Mouse (Mus musculus) A20 (cell line): ENCODE measurements around the gene Cenpf.
A peak's percentile ranks its signal among the peaks of the same experiment; 100 is the strongest.

Experiments
- DNase-seq: peaks from one replicate; pipeline ENCODE4 v3.0.0-alpha.2; 2011; ENCODE audit warnings: low read depth, low spot score

Cenpf gene

GRCm38 (mm10) chr1:189687654-189688387, at the start of gene Cenpf:
Gene Cenpf, minus strand, starts transcription at chr1:189688086.
- DNase-seq, result peak; percentile 99

GRCm38 (mm10) chr1:189732156-189732555, 44.3 kb upstream of the Cenpf start:
- no peak for DNase-seq

GRCm38 (mm10) chr1:189731697-189732096, 43.8 kb upstream of the Cenpf start:
- DNase-seq, result no peak

DNA sequence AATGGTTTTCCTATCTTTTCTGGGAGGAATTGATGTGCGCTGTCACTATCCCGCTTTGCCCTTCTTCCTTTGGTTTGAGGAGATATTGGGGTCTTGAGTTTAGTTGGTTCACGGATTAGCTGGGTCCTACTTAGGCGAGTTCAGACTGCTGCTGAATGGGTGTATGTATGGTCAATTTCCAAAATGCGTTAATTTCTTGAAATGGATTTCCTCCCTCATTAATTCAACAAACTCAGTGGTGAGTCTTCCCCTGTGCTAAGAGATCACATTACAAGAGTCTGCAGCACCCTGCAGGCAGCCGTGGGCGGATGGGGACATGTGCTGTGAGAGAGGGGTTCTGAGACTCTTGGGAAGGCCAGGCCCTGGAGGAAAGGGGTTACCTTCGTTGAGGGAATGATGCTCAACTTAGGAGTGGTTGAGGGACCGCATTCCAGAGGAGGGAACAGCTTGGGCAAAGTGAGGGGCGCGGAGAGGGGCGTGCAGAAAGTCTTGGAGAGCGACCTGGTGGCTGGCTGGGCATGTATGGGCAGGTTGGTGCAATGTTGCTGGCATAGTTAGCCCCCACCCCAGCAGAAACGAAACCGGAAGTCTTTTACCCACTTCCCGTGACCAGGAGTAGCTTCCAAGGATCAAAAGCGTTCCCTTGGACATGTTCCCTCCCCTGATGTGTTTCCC, 41.4 kb upstream of the Cenpf start:
- no peak for DNase-seq

DNA sequence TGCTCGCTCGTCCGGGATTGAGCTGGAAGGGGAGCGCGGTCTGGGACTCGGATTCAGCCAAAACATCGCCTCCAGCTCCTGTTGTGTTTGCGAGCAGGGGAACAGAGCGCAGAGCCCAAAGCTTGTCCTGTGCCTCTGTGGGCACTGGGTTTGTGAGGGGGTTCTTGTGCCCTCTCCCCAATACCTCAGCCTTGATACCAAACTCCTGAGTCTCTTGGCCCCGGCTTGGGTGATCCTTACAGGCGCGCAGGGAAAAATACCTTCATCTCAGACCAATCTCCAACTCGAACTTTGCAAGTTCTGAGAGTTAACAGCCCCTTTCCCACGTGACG, 40.9 kb upstream of the Cenpf start:
- no peak for DNase-seq

GRCm38 (mm10) chr1:189727884-189728783, 40.2 kb upstream of the Cenpf start, which contains the start of gene Ptpn14:
Gene Ptpn14, plus strand, starts transcription at chr1:189728268.
- DNase-seq, result peak; percentile 32

DNA sequence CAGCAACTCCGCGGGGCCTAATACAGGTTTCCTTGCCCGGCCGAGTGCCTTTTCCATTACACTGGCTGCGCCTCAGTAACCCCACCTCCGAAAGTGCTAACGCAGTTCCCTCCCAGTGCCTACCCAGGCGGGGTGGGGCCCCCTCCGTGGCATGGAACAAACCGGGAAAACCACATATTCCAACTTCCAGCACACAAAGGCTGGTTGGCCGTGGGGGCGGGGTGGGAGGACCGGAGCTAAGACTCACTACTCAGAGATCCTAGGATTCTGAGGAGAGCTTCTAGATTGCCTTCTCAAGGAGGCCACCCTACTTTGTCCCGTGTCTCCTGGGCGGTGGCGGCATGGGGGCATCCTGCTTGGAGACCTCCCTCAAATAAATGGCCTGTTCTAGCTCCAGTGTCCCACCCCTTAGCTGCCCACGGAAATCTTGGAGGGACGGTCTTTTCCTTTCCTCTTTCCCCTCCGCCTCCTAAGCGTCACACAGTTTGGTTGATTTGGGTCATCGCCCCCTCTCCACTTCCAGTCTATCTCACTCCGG, 39.5 kb upstream of the Cenpf start:
- no peak for DNase-seq

- DNase-seq, result peak; percentile 67
Observed at GRCm38 (mm10) chr1:189726121-189726520, 38.2 kb upstream of the Cenpf start.

DNA sequence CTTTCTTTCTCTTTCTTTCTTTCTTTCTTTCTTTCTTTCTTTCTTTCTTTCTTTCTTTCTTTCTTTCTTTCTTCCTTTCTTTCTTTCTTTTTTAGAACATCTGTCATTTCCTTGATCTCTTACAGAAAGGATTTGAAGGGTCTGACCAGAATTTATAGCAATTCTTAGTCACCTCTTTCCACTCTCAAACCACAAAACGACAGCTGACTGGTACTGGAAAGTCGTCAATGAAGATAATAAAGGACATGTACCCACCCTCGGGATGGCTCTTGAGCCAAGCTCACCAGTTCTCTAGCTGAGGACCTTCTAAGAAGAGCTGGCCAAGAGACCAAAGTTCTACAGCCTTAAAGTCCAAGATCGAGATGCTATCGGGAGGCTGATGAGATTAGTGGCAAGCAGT, 30.7 kb upstream of the Cenpf start:
- no peak for DNase-seq

GRCm38 (mm10) chr1:189717546-189717945, 29.7 kb upstream of the Cenpf start:
- no peak for DNase-seq

DNA sequence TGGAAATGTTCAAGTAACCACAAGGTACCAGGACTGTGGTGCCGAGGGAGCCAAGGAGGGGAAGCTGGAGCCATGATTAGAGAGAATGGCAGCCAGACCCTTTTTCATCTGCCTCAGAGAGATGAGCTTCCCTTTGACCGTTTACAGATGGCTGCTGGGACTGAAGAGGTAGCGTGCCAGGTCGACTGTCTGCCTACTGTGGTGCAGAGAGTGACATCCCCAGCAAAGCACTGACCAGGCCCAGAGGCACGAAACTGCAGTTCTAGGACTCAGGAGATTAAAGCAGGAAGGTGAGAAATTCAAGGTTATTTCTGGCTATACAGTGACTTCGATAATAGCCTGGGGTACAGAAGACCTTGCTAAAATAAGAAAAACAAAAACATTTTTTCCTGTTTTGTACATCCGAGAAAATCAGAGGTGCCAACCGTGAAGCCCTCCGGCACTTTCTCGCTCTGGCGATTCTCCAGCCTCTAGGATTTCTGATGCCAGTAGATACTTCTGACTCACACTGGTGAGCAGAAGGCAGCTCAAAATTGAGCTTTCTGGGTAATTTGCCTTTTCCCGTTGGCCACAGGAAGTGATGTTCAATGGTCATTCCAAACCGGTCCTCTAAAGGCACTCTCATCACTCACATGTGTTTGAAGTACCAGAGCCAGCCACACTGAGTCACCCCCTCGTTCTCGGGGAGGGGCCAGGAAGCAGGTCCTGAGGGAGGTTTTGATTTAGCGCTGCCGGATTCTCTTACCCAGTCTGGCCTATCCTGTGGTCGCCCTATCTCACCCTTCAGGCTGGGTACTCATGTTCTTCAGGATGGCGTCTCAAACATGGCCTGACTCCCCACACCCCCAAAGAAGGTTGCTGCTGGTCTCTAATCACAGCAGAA, 28.3 kb upstream of the Cenpf start:
- DNase-seq, result no peak

DNA sequence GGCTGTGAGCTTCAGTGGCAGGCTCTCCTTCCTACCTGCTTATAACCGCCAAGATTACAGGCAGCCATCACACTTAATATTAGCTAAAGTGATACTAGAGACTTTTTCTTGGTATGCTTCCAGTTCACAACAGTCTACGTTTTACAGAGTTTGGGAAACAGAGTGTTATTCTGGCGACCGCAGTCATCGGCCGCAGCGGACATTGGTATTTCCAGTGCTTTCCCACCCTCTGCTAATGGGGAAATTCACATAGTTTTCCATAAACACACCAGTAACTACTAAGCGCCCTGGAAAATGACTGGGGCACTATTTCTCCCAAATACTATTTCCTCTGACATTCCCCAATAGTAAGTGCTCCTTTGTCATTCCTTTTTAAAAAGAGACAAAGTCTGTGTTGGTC, 21.1 kb upstream of the Cenpf start:
- DNase-seq, result no peak

GRCm38 (mm10) chr1:189707419-189707818, 19.5 kb upstream of the Cenpf start:
- DNase-seq, result no peak

DNA sequence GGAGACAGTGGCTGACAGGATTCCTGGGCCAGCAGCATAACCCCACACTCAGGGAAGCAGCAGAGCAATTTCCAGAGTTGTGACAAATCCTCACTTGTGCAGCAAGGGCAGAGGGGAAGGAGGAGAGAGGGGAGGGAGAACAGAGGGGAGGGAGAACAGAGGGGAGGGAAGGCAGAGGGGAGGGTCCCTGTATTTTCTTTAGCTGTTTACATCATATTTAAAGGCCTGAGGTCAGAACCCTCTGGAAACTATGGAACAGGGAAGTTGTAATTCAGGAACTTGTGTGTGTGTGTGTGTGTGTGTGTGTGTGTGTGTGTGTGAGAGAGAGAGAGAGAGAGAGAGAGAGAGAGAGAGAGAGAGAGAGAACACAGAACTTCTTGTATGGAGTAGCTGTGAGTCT, 19.1 kb upstream of the Cenpf start:
- DNase-seq, result no peak

DNA sequence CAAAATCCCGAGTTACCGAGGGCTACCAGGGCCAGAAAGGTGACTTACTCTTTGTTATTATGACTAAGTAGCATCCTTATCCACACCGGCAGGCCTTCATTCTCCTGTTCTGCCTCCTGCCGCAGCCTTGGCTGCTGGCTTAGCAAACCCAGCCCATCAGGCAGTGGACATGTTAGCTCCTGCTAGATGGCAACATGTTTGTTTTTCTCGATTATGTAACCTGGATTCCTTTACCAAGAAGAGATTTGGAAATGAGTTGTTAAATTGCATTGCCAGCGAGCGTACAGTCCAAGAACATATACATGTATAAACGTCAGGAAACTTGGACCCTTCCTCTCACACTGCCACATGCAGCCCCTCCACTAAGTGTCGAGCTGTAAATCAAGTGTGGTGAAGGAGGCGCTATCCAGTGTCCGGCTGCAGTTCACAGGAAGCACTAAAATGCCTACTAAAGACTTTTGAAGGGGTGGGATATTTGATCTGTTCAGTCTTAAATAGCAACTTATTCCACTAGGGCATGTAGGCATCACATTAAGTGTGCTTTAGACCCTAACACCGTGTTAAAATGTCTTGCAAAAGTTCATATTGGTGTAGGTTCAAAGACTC, 18.3 kb upstream of the Cenpf start:
- no peak for DNase-seq

DNA sequence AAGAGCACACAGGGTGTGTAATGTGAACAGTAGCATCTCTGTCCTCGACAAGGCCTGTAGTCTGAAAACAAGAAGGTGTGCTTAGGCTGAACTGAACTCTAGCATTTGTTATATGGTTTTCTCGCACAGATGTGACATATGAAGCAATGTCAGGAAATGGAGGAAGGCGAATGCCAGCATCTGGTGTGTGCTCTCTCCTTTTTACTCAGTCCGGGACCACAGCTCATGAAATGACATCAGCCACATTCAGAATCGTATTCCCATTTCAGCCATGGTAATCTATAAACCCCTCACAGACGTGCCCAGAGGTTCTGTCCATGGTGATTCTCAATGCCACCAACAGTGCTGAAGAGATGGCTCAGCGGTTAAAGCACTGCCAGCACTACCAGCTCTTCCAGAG, 15.7 kb upstream of the Cenpf start:
- no peak for DNase-seq

DNA sequence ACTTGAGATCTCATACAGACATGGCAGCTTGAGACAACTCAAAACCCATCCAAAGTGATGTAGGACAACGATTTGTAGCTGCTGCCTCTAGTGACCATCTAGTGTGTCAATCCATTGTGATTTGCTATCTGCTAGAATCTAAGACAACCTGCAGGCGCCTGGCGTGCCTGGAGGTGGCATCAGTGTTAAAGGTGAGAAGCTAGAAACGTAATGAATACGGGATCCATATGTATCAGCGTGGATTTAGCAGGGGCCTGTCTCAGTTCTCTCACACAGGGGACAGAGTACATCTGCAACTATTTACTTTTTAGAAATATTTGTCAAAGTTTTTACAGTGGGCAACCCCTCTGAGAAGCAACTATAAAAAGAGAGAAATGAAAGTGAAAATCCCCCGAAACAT, 15.3 kb upstream of the Cenpf start:
- peak; percentile 80 for DNase-seq

DNA sequence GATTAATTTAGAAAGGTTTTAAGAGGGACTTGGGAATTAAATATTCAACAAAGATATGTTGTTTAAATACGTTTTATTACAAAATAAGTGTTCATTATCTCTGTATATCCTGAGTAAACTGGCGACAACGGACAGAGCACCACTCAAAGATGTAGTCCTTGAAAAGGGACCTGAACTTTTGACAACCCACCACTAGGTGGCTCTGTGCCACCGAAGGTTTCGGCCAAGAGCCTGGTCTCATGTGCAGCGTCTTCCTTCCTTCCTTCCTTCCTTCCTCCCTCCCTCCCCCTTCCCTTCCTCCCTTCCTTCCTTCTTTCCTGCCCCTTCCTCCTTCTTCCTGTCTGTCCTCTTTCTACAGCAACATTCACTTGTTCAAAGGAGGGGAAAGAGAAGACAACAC, 13.1 kb upstream of the Cenpf start:
- peak; percentile 78 for DNase-seq

DNA sequence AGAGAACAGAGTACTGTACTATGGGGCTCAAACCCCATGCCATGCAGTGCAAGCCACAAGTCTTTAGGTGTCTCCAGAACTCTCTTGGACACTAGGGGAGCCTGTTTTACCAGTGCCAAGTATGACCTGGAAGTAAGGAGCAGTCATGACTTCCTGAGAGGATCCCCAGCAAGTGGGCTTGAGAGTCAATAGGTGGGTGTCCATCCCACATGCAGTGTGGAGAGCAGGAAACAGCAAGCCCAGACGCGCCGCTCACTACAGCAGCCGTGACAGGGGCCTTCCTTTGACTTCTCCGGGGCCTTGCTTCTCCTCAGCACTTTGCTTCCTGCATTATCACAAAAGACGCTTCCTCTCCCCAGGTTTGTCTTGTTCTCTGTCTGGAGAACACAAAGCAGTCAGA, 12.3 kb upstream of the Cenpf start:
- DNase-seq, result no peak

DNA sequence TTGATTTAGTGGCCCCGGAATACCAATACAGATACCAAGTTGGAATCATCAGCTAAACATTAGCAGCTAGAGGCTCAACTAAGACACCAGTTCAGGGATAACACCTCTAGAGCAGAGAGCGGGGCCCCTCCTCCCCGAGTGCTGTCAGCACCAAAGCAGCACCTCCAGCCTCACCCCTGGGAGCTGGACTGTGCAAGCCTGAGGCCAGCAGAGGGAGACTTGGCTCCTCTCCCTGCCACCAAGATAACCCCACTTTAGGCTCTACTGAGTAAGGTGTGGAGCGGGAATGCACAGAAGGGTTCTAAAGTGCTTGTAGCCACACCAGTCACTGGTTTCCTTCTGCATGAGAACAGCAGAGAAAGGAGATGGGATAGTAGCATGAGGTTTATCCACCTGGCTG, 10.5 kb upstream of the Cenpf start:
- DNase-seq, result peak; percentile 27

GRCm38 (mm10) chr1:189695321-189695720, 7.4 kb upstream of the Cenpf start:
- no peak for DNase-seq
